Mouse (Mus musculus) frontal cortex, adult (tissue): ENCODE data around the gene Gdi1.
A peak's percentile ranks its signal among the peaks of the same experiment; 100 is the strongest.

Experiments used
- ATAC-seq: cut with Nextera tagmentation; 2 replicates; pipeline ENCODE4 v1.9.2; 2017; ENCODE audit warnings: mild to moderate bottlenecking, moderate library complexity, mixed read lengths; ENCODE audit not compliant: low TSS enrichment

Gdi1 gene

DNA sequence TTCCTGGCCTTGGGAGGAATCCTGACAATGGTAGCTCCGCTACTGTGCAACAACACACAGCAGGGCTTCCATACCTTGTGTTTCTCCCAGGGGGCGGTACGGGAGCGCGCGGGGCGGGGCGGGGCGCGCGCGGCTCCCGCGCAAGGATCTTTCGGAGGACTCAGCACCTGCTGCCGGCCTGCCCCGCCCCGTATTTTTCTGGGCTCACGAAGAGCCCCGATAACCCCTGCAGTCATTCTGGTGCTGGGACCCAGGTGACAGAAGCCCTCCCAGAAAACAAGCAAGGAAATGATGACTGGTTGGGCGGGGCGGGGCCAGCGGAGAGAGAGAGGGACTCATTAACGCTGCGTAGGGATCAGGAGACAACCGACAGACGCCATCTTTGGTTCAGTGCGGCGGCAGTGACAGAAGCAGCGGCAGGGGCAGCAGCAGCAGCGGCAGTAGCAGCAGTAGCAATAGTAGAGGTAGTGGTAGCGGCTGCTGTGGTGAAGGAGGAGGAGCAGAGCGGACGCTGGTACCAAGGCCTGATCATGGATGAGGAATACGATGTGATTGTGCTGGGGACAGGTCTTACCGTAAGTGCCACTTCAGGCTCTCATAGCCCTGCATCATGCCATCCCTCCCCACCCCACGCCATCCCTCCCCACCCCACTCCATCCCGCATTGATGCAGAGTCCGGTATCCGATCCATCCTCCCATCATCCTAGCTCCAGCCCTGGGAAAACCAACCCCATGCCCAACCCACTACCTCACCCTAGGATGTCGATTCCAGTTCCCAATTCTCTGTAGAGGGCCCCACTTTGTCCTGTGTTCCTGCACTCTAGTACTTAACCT is at the start of gene Gdi1:
Gdi1 (plus strand) TSS at position 132 of the 834 bp plus-strand sequence.
- ATAC-seq: peak; percentile 89

DNA sequence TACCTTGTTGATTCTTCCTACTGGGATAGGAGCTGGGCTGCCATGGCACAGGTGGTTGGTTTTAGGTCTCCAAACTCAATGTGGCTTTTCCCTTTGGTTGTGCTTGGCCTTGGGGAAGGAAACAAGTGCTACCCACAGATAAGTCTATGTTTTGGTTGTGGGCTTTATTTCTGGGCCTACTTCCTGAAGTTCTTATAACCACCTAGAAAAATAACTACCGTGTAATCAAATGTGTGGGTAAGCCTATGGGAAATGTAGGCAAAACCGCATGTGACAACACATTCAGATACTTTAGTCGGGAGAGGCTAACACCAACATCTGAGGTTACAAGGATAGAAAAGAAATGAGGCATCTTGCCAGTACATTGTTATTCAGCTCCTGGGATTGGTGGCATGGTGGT is 47.1 kb upstream of the Gdi1 start:
- no peak for ATAC-seq

DNA sequence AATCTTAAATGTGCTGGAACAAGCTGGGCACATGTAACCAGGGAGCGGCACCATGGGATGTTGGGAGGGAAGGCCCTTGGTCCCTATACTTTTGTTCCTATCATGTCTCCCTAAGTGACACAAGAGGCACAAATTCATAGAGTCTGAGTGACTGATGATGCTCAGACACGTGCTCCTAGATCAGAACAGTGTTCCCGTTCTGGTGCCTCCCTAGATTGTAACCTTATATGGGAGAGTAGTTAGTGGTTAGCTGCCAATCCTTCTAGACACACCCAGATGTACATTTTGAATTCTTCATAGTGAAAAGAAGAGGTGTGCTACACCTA is 35.1 kb upstream of the Gdi1 start:
- ATAC-seq: peak; percentile 62

DNA sequence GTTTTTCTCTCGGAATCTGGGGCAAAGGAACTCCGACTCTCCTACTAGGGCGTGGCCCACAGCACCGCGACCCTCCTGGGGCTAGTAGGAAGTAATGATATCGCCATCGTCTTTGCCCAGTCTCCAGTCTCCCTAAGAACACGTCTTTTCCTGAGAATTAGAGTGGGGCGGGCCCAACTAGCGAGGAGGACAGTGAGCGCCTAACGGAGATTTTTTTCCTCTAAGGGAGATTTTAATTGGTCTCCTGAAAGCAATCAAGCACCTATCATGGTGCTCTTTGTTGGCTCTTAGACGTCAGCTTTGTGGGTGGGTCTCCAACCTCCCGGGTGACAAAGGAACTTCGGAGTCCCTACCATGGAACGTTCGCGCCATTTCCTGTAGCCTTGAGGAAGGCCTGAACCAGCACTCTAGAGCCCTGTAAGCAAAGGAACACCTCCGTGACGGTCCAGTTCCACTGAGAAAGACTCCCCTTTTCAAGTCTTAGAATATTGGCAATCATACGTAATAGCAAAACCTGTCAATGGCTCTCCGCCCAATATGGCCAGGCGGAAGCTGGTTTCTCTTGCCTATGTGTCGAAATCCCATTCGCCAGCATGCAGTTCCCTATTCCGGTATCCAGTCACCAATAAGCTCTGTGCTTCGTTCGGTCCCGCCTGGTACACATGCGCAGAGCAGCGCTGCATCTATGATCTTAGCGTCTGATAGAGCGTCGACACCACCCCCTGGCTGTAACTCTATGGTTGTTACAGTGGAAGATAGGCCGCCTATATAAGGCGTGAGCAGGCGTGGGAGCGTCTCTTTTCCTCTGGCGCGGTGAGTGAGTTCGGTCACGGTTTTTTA is 34.5 kb upstream of the Gdi1 start, which contains the start of gene Rpl10:
Rpl10 (plus strand) TSS at position 751 of the 840 bp plus-strand sequence.
- ATAC-seq: peak; percentile 94

DNA sequence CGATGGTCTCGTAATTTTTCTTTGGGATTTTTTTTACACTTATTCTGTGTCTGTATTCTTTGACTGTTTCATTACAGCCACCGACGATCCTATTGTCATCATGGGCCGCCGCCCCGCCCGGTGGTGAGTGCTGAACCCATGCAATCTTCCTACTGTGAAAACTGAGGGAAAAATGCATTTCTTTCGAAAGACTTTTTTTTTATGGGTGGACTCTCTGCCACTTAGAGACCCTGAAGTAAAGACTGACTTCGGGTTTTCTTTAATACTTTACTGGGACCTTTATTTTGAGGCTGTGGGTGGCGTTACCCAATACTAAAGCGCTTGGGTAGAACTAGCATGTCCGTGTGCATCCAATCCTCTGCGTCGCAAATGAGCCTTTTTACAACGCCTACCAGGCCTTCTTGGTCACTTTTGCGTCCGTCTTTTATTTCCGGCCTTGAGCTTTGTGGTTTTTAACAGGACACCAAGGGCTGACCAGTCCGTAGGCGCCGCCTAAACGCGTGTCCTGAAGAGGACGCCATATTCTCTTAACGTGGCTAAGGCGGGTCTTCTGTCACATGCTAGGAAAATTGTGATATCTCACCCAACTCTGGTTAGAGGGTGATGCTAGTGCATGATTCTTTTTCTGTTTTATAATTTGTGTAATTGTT is 33.8 kb upstream of the Gdi1 start:
- ATAC-seq: no peak

DNA sequence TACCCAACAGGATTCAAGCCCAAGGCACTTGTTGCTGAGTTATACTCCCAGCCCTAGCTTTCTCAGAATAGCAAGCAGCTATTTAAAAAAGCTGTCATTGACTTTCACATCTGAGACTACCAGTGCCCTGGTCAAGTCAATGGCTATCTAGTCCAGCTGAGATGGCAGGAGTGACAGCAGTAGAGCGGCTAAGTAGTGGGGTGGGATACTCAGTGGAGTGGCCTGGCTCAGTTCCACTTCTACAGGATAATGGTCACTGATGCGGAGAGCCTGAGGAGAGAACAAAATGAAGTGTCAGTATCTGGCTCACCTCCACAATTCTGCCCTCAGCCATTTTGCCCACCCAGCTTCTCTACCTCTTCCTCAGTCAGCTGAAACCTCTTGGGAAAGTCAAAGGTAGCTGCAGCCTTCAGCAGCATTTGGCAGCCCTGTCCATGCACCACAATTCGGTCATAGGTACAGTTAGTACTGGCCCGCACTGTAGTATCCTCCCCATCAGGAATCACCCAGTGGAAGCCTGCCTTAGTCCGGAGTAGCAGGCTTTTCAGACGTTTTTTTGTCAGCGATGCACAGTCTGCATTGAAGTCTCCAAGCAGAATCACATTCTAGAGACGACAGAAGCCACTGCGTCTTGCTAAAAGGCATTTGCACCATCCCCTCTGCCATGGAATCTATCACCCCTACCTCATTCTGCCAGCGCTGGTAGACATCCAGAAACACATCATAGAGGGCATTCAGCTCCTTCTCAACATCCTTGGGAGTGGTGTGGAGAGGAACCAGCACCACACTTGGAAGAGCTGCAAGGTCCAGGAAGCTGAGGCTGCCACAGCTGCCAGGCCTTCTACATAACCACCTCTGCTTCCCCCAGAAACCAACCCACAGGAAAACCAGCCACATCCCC is 31.1 kb upstream of the Gdi1 start:
- no peak for ATAC-seq

DNA sequence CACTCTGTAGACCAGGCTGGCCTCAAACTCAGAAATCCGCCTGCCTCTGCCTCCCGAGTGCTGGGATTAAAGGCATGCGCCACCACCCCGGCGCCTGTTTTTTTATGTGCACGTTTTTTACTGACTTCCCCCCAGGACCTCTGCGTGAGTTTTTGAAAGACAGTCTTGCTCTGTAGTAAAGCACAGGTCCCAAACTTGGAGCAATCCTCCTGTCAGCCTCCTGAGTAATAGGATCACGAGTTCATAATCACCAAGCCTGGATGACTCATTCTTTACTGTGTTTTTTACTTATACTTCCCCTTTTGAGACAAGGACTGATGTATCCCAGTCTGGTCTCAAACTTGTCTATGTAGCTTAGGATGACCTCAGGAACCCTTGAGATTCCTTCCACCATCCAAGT is 26.9 kb upstream of the Gdi1 start:
- no peak for ATAC-seq

DNA sequence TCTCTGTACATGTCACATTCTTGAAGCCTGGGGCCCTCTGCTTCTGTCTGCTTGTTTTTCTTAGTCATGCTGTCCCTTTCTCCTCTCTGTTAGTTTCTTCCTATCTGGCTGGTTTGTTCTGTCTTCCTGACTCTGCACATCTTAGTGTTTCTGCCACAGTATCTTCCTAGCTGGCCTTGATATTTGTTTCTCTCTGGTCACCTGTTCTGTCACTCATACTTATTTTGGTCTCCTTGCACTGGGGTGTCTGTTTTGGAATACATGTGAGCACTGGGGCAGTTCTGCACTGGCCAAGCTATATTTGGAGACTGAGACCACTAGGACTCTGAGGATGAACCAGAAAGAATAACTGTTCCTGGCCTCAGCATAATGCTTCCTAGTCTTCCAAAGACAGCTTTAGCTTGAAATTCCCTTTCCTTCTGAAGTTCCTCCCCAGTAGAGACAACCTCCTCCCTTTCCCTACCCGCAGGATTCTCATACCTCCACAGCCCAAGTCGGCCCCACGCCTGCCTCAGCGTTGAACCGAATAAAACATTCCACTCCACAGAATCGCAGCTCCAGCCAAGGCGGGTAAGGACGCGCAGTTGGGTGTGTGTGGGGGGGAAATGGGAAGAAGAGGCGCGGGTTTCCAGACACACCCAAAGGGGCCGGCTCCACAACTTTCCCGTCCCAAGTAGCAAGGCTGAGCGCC is 23.6 kb upstream of the Gdi1 start:
- ATAC-seq: no peak

DNA sequence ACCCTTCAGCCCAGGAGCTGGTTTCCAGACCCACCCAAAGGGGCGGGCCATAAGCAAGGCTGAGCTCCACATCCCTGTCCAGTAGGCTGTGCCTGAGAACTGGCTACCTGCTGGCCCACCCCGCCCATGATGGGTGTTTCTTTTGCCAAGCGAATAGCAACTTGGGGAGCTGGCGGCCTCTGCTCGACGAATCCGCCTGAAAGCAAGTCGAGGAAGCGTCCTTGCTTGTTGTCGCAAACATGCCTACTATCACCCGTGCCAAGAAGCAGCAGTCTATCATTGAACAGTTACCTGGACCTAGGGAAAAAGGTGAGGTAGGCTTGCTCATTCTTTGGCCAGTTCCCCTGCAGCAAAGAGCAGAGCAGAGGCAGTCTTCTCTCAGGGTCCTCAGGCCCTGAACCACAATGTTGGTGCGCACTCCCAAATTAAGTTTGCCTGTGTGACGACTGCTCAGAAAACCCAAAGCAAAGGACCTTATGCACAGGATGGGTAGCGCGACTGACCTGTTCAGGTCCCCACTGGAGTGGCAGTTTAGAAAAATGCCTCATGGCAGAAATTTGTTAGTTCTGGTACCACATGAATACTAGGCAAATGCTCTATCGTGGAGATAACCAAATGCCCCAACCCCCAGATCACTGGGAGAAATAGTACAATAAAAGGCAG is 22.9 kb upstream of the Gdi1 start, which contains the start of the genes Taz and Dnase1l1:
Taz (plus strand) TSS at position 181 of the 663 bp plus-strand sequence.
Dnase1l1 (minus strand) TSS at position 606 of the 663 bp plus-strand sequence.
- ATAC-seq: peak; percentile 89

DNA sequence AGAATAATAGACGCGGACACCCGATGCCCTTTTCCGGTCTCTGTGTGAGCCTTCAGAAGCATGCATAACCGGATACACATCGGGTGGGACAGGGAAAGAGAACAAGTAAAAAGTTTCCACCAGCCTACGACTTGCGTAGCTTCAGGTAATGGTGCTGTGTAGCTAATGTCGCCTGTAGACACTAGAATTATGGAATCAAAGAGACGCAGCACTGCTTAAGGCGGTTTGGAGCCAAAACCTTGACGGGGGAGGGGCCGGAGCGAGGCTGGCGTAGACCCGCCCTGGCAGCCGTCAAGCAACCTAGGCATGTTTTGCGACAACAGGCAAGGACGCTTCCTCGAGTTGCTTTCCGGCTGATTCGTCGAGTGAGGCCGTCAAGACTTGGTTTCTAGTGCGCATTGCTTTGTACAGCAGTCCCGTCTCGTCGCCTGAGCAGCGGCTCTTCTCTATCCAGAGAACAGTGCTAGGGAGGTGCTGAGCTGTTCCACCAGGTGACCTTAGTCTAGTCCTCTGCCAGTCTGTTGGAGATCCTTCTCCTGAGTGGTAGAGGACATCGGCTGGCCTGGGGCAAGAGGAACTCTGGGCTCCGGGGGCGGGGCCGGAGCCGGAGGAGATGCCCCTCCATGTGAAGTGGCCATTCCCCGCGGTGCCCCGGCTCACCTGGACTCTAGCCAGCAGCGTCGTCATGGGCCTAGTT is 22.3 kb upstream of the Gdi1 start:
- peak; percentile 84 for ATAC-seq

DNA sequence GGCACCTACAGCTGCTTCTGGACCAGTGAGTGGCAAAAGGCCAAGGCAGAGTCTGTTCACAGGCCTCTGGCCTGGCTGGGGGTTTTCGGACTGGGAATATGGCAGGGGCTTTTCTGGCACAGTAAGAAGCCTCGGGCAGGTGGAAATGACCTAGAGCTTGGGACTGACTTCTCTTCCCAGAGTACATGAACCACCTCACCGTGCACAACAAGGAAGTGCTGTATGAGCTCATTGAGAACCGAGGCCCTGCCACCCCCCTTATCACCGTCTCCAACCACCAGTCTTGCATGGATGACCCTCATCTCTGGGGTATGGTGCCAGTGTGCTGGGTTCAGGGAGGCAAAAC is 21.7 kb upstream of the Gdi1 start:
- ATAC-seq: 0 out of 2 replicates have a peak, but pooled peaks have one; percentile 3

DNA sequence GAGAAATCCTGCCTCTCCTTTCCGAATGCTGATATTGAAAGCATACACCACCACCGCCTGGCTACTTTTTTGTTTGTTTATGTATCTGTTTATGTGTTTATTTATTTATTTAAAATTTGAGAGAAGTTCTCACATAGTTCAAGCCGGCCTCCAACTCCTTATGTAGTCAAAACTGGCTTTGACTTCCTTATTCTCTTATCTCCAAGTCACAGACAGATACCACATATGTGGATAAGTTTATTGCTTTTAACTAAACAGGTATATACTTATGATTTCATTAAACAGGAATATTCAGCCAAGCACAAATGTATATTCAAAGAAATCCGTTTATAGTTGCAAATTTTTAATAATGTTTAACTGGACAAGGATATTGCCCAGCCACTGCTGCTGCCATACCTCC is 11.4 kb upstream of the Gdi1 start:
- no peak for ATAC-seq

DNA sequence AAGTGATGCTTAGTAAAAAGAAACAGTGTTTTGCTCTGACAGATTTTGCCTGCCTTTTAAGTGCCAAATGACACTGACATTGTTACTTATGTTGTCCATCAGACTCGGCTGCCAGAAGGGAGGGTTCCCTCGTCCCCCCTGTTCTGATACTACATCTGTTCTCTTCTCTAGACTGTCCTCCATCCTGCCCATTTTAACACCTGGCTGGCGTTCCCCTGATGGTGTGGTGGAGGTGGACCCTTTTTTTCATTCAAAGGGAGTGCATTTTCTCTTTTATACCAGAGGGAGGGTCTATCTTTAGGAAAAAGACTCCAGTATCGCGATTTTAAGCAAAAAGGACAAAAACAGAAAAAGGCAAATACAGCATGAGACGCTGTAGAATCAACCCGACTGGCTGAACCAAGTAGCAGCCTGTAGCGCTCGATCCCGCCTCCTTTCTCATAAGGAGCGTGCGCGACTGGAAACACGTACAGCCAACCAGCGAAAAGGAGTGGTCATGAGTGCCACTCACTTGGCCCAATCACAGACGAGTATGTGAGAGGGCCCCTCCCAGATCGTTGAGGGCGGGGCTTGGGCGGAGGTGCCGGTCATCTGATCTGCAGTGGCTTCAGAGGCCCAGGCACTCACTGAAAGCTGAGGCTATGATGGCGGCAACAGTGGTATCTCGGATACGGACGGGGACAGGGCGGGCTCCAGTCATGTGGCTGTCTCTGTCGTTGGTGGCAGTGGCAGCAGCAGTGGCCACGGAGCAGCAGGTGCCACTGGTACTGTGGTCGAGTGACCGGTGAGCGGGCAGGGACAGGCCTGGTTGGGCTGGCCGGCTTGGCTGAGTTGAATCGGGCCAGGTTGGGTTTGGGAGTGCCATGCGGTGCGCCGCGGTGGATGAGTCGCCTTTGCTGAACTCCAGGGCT is 8.0 kb upstream of the Gdi1 start, which contains the start of gene Atp6ap1:
Atp6ap1 (plus strand) TSS at position 560 of the 911 bp plus-strand sequence.
- peak; percentile 99 for ATAC-seq

DNA sequence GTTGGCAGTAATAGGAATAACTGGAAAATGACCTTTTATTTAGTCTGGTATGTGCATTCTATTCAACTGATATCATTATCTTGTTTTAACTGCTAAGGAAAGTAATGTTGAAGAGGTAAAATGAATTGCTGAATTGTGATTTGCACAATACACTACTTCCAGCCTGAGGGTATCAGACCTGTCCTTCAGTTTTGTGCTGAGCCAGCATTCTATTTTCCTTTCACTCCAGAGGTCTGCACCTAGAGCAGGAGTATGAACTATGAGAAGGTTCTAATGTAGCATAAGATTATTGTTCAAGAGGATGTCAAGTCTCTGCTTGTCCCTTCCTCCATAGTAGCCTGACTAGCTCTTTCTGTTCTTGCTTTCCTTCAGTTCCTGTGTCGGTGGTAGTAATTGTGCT is 6.5 kb upstream of the Gdi1 start:
- no peak for ATAC-seq

DNA sequence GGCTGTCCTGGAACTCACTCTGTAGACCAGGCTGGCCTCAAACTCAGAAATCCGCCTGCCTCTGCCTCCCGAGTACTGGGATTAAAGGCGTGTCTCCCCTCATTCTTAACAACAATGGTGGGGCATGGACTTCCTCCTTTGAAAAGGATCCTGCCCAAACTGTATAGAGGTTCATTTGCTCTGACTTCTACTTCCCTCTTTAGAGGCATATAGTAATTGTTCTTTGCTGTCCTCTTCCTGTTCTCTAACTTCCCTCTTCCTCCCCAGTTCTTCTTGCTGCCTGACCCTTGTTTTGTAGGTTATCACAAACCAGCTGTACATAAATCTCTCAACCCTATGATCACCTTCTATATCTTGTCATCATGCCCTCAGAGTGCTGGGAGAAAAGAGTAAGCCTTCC is 5.1 kb upstream of the Gdi1 start:
- ATAC-seq: no peak

DNA sequence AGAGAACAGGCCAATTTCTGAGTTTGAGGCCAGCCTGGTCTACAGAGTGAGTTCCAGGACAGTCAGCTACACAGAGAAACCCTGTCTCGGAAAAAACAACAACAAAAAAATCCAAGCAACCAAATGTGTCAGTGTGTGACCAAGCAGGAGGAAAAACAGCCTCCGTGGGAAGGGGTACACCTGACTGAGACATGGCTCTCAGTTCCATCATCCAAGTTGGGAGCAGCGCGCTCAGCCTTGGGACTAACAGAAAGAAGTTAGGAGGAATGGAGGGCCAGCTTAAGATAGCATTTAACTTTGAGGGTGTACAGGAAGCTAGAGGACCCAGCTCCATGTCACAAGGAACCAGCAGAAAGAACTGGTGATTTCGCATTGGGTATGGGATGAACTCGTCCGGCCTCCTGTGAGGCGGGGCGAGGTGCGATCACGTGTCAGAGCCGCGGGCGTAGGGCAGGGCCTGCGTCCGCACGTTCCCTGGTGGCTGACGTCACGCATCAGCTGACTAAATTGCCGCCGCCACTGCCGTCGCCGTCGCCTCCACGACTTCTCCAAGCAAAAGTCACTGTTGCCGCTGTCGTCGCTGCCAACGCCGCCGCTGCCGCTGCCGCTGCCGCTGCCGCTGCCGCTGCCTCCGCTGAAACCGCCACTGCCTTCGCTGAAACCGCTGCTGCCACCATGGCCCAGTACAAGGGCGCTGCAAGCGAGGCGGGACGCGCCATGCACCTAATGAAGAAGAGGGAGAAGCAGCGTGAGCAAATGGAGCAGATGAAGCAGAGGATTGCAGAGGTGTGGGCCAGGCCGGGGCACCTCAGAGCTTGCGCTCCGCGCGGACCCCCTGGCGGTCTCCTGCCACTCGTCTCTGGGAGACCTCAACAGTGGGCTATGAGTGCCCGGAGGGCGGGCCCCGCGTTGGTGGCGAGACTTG is 8.0 kb downstream of the Gdi1 start, which contains the start of gene Fam50a:
Fam50a (plus strand) TSS at position 494 of the 925 bp plus-strand sequence.
- peak; percentile 97 for ATAC-seq

DNA sequence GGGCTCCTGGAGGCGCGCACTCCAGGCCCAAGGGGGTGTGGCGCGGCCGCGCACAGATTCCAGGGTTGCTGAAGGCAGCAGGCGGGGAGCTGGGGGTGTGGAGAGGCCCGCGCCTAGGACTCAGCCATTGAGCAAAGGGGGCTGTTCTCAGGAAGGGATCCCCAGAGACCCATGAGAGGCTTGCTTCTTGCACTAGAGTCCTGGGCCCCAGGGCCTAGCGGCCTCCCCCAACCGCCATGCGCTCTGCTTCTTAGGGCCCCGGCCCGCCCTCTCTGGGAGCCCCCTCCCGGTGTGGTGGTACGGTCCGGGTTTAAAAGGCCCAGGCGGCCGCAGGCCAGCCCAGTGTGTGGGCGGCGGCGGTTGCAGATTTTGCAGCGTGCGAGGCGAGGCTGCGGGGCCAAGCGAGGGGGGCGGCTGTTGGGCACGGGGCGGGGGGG is 23.9 kb downstream of the Gdi1 start, which contains the start of gene Plxna3:
Plxna3 (plus strand) TSS at position 342 of the 437 bp plus-strand sequence.
- peak; percentile 87 for ATAC-seq
